Mouse (Mus musculus) thymus, adult 2 months (tissue): ENCODE results near the gene Gm16867.
"Not testable (repeated sequence)": the region's sequence is repeated elsewhere in the genome, so short reads cannot be mapped to it uniquely, and the experiment has no call there.

Experiments
- CTCF ChIP-seq: fragments of 200-500 bp; IDR thresholded peaks from 2 replicates; pipeline ENCODE4 v1.5.1; 2012; ENCODE audit warnings: mild to moderate bottlenecking, control low read depth, low read length, moderate library complexity, borderline replicate concordance; ENCODE audit not compliant: control insufficient read depth, poor library complexity, insufficient read depth; ENCODE audit errors: extremely low read depth
- POLR2A ChIP-seq: fragments of 200-500 bp; IDR thresholded peaks from 2 replicates; pipeline ENCODE4 v1.6.1; 2012; ENCODE audit warnings: mild to moderate bottlenecking, low read length, control low read depth, moderate library complexity; ENCODE audit not compliant: control insufficient read depth, poor library complexity, insufficient read depth; ENCODE audit errors: extremely low read depth

DNA sequence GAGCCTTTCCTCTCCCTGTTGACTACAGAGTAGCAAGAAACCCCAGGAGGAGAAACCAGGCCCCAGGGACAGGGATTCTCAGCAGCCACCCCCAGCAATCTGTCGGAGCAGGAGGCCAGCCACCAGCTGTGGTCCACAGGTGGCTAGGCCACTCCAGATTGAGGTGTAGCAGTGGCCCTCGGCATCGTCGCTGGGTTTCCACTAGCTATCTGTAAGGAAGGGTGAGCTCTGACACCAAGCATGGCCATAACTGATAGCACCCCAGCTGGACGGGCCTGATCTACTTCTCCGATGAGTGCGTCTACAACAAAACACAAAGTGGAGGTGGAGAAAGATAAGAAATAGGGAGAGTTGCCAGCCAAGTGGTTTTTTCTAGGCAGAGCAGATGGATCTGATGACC, 33.4 kb upstream of the Gm16867 start:
- TF ChIP-seq CTCF, POLR2A: not testable (repeated sequence)
